9 mouse cellular contexts compared by ENCODE assay signal in genomic region chr5:124074845-124075307, GRCm38 (mm10). TPM values are rescaled to one million over a fixed set of nuclear protein-coding genes. Genes with fewer than 3 reads are reported as not detected.
A peak's percentile ranks its signal among the peaks of the same experiment; 100 is the strongest.
DNase-seq lines count a peak whose midpoint lies in the region; ATAC-seq lines count a peak whose summit lies in the region.
"Had no signal": no experiment of that assay in that cellular context is flagged by ENCODE, and none has a peak within 500 bp of the region (broad histone marks: within the 10 kb centered on the region; RNA-seq: fewer than 3 reads in every experiment).

No protein-coding gene starts in this region.

- no peaks in the 10 kb centered on the region for H3K36me3 ChIP-seq in liver, embryonic 12.5 days
- no peaks in the 10 kb centered on the region for H3K36me3 ChIP-seq in midbrain, embryonic 14.5 days (ENCODE audit: control insufficient read depth, insufficient read depth, low read length)

- peak; percentile 23 for DNase-seq in embryo, embryonic 10 days (ENCODE audit: low spot score)
- DNase-seq in embryo, embryonic 9.5 days (ENCODE audit: extremely low spot score): no peak
- DNase-seq in lung, postnatal 36 days: peak; percentile 15
- DNase-seq in lung, postnatal 25 days (ENCODE audit: low spot score): no peak
- DNase-seq in thymus, postnatal 36 days: peak; percentile 36 to 57
- DNase-seq in urinary bladder, postnatal 25 days (ENCODE audit: low spot score): no peak
- DNase-seq in midbrain, embryonic 14.5 days: no peak
- DNase-seq: cerebellum, adult 9-10 months had no signal

- 16% methylated on average over 10 of the region's 10 CpGs for WGBS in liver, embryonic 12.5 days (ENCODE audit: insufficient replicate concordance)
- 78% methylated on average over 10 of the region's 10 CpGs for WGBS in midbrain, embryonic 14.5 days

- no peak overlapping the region for H3K9ac ChIP-seq in liver, embryonic 12.5 days
- no peak overlapping the region for H3K9ac ChIP-seq in midbrain, embryonic 14.5 days (replicated peaks; ENCODE audit: low read length)

- no peak overlapping the region for H3K4me3 ChIP-seq in liver, embryonic 12.5 days
- no peak overlapping the region for H3K4me3 ChIP-seq in midbrain, embryonic 14.5 days (replicated peaks; ENCODE audit: low read depth, low read length)

- 0 out of 2 replicates have a peak overlapping the region, but pooled peaks have one; percentile 6 for H3K4me2 ChIP-seq in liver, embryonic 12.5 days
- no peak overlapping the region for H3K4me2 ChIP-seq in midbrain, embryonic 14.5 days (ENCODE audit: low read length)

- no peaks in the 10 kb centered on the region for H3K27me3 ChIP-seq in liver, embryonic 12.5 days (replicated peaks)
- H3K27me3 ChIP-seq in midbrain, embryonic 14.5 days (ENCODE audit: control insufficient read depth, insufficient read depth, low read length): no peaks in the 10 kb centered on the region

- H3K4me1 ChIP-seq in liver, embryonic 12.5 days: peaks cover 61% of the 10 kb centered on the region
- H3K4me1 ChIP-seq in midbrain, embryonic 14.5 days (ENCODE audit: control insufficient read depth, insufficient read depth, low read length): peaks cover 10% of the 10 kb centered on the region; the same call in 1 of the 2 replicates

- ATAC-seq in liver, embryonic 12.5 days: no peak
- ATAC-seq in midbrain, embryonic 14.5 days (ENCODE audit: low FRiP score, low TSS enrichment): no peak

- H3K27ac ChIP-seq in liver, embryonic 12.5 days: peak overlapping the region; percentile 46
- no peak overlapping the region for H3K27ac ChIP-seq in midbrain, embryonic 14.5 days (replicated peaks; ENCODE audit: low read depth, low read length)

- H3K9me3 ChIP-seq in liver, embryonic 12.5 days (replicated peaks): no peaks in the 10 kb centered on the region
- H3K9me3 ChIP-seq in midbrain, embryonic 14.5 days (ENCODE audit: control insufficient read depth, low read length): no peaks in the 10 kb centered on the region

RNA-seq across cellular contexts. Expression of gene Abcb9, which starts 20.7 kb away (rescaled TPM):
- 5.0 and 5.6 TPM in 2 replicates for polyA plus RNA-seq in liver, embryonic 12.5 days (2016; fragmentation: Nextera tagmentation; extraction: Ambion mirVana)
- 10.9 and 11.6 TPM in 2 replicates for polyA plus RNA-seq in midbrain, embryonic 14.5 days (2014; fragmentation: Nextera tagmentation; extraction: Ambion mirVana)

RNA-seq across cellular contexts. Expression of gene Ogfod2, which starts 37.2 kb away (rescaled TPM):
- polyA plus RNA-seq in liver, embryonic 12.5 days (2016; fragmentation: Nextera tagmentation; extraction: Ambion mirVana): 19.1 and 20.2 TPM in 2 replicates
- polyA plus RNA-seq in midbrain, embryonic 14.5 days (2014; fragmentation: Nextera tagmentation; extraction: Ambion mirVana): 19.7 and 20.7 TPM in 2 replicates

RNA-seq across cellular contexts. Expression of gene Arl6ip4, which starts 41.0 kb away (rescaled TPM):
- polyA plus RNA-seq in liver, embryonic 12.5 days (2016; fragmentation: Nextera tagmentation; extraction: Ambion mirVana): 94.1 and 100 TPM in 2 replicates
- polyA plus RNA-seq in midbrain, embryonic 14.5 days (2014; fragmentation: Nextera tagmentation; extraction: Ambion mirVana): 65.2 and 72.3 TPM in 2 replicates

RNA-seq across cellular contexts. Expression of gene Vps37b, which starts 42.8 kb away (rescaled TPM):
- polyA plus RNA-seq in liver, embryonic 12.5 days (2016; fragmentation: Nextera tagmentation; extraction: Ambion mirVana): 20.9 and 21.8 TPM in 2 replicates
- polyA plus RNA-seq in midbrain, embryonic 14.5 days (2014; fragmentation: Nextera tagmentation; extraction: Ambion mirVana): 58.0 and 72.4 TPM in 2 replicates

Comparison
In these comparisons a context has a peak if more than half of its experiments do, and no peak if none do; other contexts are left out.
1. DNase-seq: peak in embryo, embryonic 10 days (single experiment), lung, postnatal 36 days (single experiment) and thymus, postnatal 36 days (2 of 2); none in embryo, embryonic 9.5 days (single experiment), lung, postnatal 25 days (single experiment), urinary bladder, postnatal 25 days (single experiment) and midbrain, embryonic 14.5 days (single experiment).